Mouse (Mus musculus) adrenal gland (tissue): ENCODE data around the gene Traf2.
"Not testable (repeated sequence)": the region's sequence is repeated elsewhere in the genome, so short reads cannot be mapped to it uniquely, and the experiment has no call there.

ENCODE experiments used
- intact Hi-C: fragments of 180-260 bp; cut with DNase I; formaldehyde crosslinking; loops from one replicate; pipeline ENCODE4 v1.15.1; 2025

Traf2 gene

GRCm38 (mm10) chr2:25576028-25576850 lies 29.5 kb upstream of the Traf2 start:
- intact Hi-C loops, result no loop called here

- intact Hi-C loops, result no loop called here
These were observed 28.8 kb upstream of the Traf2 start for GRCm38 (mm10) chr2:25575432-25576027.

- intact Hi-C loops, result no loop called here
These were observed 28.1 kb upstream of the Traf2 start, which contains the start of the genes Mamdc4 and Phpt1 for GRCm38 (mm10) chr2:25574579-25575431. Mamdc4 (minus strand) TSS chr2:25574845. Phpt1 (minus strand) TSS chr2:25575224.

GRCm38 (mm10) chr2:25574136-25574535 lies 27.4 kb upstream of the Traf2 start:
- intact Hi-C loops, result no loop called here

GRCm38 (mm10) chr2:25573068-25573467 lies 26.3 kb upstream of the Traf2 start:
- intact Hi-C loops, result no loop called here

GRCm38 (mm10) chr2:25571221-25571620 lies 24.5 kb upstream of the Traf2 start:
- intact Hi-C loops, result no loop called here

- intact Hi-C loops, result no loop called here
These were observed 22.6 kb upstream of the Traf2 start for GRCm38 (mm10) chr2:25569323-25569722.

GRCm38 (mm10) chr2:25568473-25569019 lies 21.8 kb upstream of the Traf2 start:
- intact Hi-C loops, result no loop called here

- intact Hi-C loops, result no loop called here
These were observed 19.8 kb upstream of the Traf2 start for GRCm38 (mm10) chr2:25566558-25566957.

- intact Hi-C loops, result no loop called here
These were observed 19.0 kb upstream of the Traf2 start for GRCm38 (mm10) chr2:25565741-25566140.

GRCm38 (mm10) chr2:25561946-25562345 lies 15.2 kb upstream of the Traf2 start:
- intact Hi-C loops, result no loop called here

- intact Hi-C loops, result no loop called here
These were observed 13.8 kb upstream of the Traf2 start for GRCm38 (mm10) chr2:25560551-25560950.

GRCm38 (mm10) chr2:25558774-25559173 lies 12.0 kb upstream of the Traf2 start:
- intact Hi-C loops, result no loop called here

GRCm38 (mm10) chr2:25557964-25558360 lies 11.2 kb upstream of the Traf2 start:
- intact Hi-C loops, result no loop called here

- intact Hi-C loops, result no loop called here
These were observed 10.7 kb upstream of the Traf2 start, which contains the start of gene Edf1 for GRCm38 (mm10) chr2:25557221-25557963. Edf1 (plus strand) TSS chr2:25557847.

- intact Hi-C loops, result no loop called here
These were observed 9.6 kb upstream of the Traf2 start for GRCm38 (mm10) chr2:25556296-25556695.

GRCm38 (mm10) chr2:25555479-25555878 lies 8.7 kb upstream of the Traf2 start:
- intact Hi-C loops, result not testable (repeated sequence)

- intact Hi-C loops, result not testable (repeated sequence)
These were observed 6.5 kb upstream of the Traf2 start for GRCm38 (mm10) chr2:25553171-25553786.

GRCm38 (mm10) chr2:25551186-25551585 lies 4.4 kb upstream of the Traf2 start:
- intact Hi-C loops, result loop anchor here (2.0 kb wide), 1 partner anchor 44 kb away; no protein-coding TSS in a partner anchor
